Mouse (Mus musculus) embryonic facial prominence, embryonic 12.5 days (tissue): ENCODE data around the gene Frmpd1. TPM values are rescaled to one million over a fixed set of nuclear protein-coding genes. Genes with fewer than 3 reads are reported as not detected.

Experiments used
- ATAC-seq: fragments of 200-750 bp; cut with Nextera tagmentation; 2 replicates; pipeline ENCODE4 v1.8.0; 2017; ENCODE audit not compliant: insufficient number of reproducible peaks, insufficient read depth, low FRiP score, low TSS enrichment
- H3K27ac ChIP-seq: fragments of 300-500 bp; sonication (generic); 2 replicates; pipeline ENCODE4 v1.5.1; 2016; ENCODE audit warnings: mild to moderate bottlenecking
- H3K27me3 ChIP-seq: fragments of 300-500 bp; sonication (generic); 2 replicates; pipeline ENCODE4 v1.6.1; 2016; ENCODE audit warnings: mild to moderate bottlenecking, moderate library complexity
- H3K36me3 ChIP-seq: fragments of 300-500 bp; sonication (generic); 2 replicates; pipeline ENCODE4 v1.6.1; 2016; ENCODE audit warnings: mild to moderate bottlenecking
- H3K4me1 ChIP-seq: fragments of 300-500 bp; sonication (generic); 2 replicates; pipeline ENCODE4 v1.6.1; 2016
- H3K4me2 ChIP-seq: fragments of 300-500 bp; sonication (generic); replicated peaks from 2 replicates; pipeline ENCODE4 v1.6.1; 2016; ENCODE audit warnings: mild to moderate bottlenecking, moderate library complexity
- H3K4me3 ChIP-seq: fragments of 300-500 bp; sonication (generic); 2 replicates; pipeline ENCODE4 v1.5.1; 2016; ENCODE audit warnings: mild to moderate bottlenecking
- H3K9ac ChIP-seq: fragments of 300-500 bp; sonication (generic); 2 replicates; pipeline ENCODE4 v1.6.1; 2016; ENCODE audit warnings: mild to moderate bottlenecking, moderate library complexity
- H3K9me3 ChIP-seq: fragments of 300-500 bp; sonication (generic); 2 replicates; pipeline ENCODE4 v1.6.1; 2016; ENCODE audit warnings: mild to moderate bottlenecking, moderate library complexity
- WGBS: fragments of 180-500 bp; shearing (Covaris S2); methylation state at CpG from one replicate; pipeline ENCODE4 v1.1.7; 2016; 5-methylcytosine and 5-hydroxymethylcytosine counted together
- polyA plus RNA-seq: library from polyadenylated mRNA; unstranded; fragments of >200 nt; fragmentation: Nextera tagmentation; extraction: Ambion mirVana; gene quantifications from 2 replicates; pipeline ENCODE4 v1.2.1, GENCODE M21; 2016

The Frmpd1 gene
- polyA plus RNA-seq, 1 experiment from 2014 or later: 2.5 TPM

GRCm38 (mm10) chr4:45242163-45242562 is 57.5 kb downstream of the Frmpd1 start:
- Histone ChIP-seq H3K4me2 (no peak overlapping the region), H3K4me1 (no peaks in the 10 kb centered on the region), H3K27me3 (no peaks in the 10 kb centered on the region), H3K36me3 (no peaks in the 10 kb centered on the region), H3K4me3 (no peak overlapping the region), H3K27ac (no peak overlapping the region), H3K9ac (no peak overlapping the region), H3K9me3 (no peaks in the 10 kb centered on the region; the same call in 1 of the 2 replicates)
- WGBS: 76% methylated on average over 7 of the region's 7 CpGs
- ATAC-seq: no peak

DNA sequence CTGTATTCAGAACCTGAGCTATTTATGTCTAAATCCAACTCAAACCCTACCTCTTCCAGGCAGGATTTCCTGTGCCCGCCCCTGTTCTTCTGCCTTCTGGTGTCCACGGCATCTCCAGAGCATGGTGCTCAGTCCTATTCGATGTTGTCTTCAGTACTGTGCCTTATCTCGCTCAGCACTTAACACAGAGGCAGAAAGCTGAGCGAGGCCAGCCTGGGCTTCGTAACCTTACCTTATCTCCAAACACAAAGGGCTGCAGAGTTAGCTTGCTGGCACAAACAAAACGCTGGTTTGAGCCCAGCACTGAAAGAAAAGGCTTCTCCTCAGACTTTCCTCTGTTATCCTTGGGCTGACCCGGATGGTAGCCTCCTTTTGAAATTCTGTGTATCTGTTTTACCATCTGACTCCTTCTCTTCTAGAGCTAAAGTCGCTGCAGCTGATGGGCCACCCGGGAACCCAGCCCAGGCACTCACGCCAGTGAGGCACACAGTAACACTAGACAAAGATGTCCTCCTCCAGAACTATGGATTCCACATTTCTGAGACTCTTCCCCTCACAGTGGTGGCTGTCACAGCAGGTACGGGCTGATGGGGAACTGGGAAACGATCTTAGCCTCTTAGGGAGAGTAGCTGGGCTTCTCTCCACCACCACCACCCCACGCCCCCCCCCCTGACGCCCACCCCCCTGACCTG is 58.7 kb downstream of the Frmpd1 start:
- H3K4me3 ChIP-seq: no peak overlapping the region
- H3K4me2 ChIP-seq: no peak overlapping the region
- H3K36me3 ChIP-seq: no peaks in the 10 kb centered on the region
- H3K4me1 ChIP-seq: no peaks in the 10 kb centered on the region
- no peak overlapping the region for H3K9ac ChIP-seq
- H3K9me3 ChIP-seq: no peaks in the 10 kb centered on the region; the same call in 1 of the 2 replicates
- H3K27ac ChIP-seq: peak overlapping the region; percentile 17; the same call in 1 of the 2 replicates
- no peaks in the 10 kb centered on the region for H3K27me3 ChIP-seq
- 65% methylated on average over 15 of the region's 15 CpGs for WGBS
- ATAC-seq: no peak

- WGBS: 77% methylated on average over 8 of the region's 8 CpGs
- ATAC-seq: no peak
- no peaks in the 10 kb centered on the region for H3K27me3 ChIP-seq
These were observed 66.6 kb downstream of the Frmpd1 start for GRCm38 (mm10) chr4:45251265-45251664.

GRCm38 (mm10) chr4:45252861-45253262 is 68.2 kb downstream of the Frmpd1 start:
- H3K27me3 ChIP-seq: no peaks in the 10 kb centered on the region

More at GRCm38 (mm10) chr4:45251265-45251664, 66.6 kb downstream of the Frmpd1 start:
- H3K36me3 ChIP-seq: no peaks in the 10 kb centered on the region
- no peak overlapping the region for H3K4me2 ChIP-seq
- no peaks in the 10 kb centered on the region for H3K4me1 ChIP-seq
- no peak overlapping the region for H3K9ac ChIP-seq
- no peak overlapping the region for H3K4me3 ChIP-seq
- H3K9me3 ChIP-seq: no peaks in the 10 kb centered on the region; the same call in 1 of the 2 replicates
- no peak overlapping the region for H3K27ac ChIP-seq

GRCm38 (mm10) chr4:45253839-45254601 is 69.3 kb downstream of the Frmpd1 start:
- 0 out of 2 replicates have a peak, but pooled peaks have one; percentile 41 for ATAC-seq
- WGBS: 46% methylated on average over 11 of the region's 11 CpGs
- no peak overlapping the region for H3K27ac ChIP-seq
- H3K36me3 ChIP-seq: no peaks in the 10 kb centered on the region
- H3K4me1 ChIP-seq: no peaks in the 10 kb centered on the region
- no peaks in the 10 kb centered on the region for H3K27me3 ChIP-seq
- no peak overlapping the region for H3K4me2 ChIP-seq
- H3K4me3 ChIP-seq: no peak overlapping the region
- no peak overlapping the region for H3K9ac ChIP-seq
- H3K9me3 ChIP-seq: no peaks in the 10 kb centered on the region

More at GRCm38 (mm10) chr4:45252861-45253262, 68.2 kb downstream of the Frmpd1 start:
- no peaks in the 10 kb centered on the region for H3K36me3 ChIP-seq
- H3K27ac ChIP-seq: no peak overlapping the region
- H3K4me3 ChIP-seq: no peak overlapping the region
- H3K9me3 ChIP-seq: no peaks in the 10 kb centered on the region
- no peaks in the 10 kb centered on the region for H3K4me1 ChIP-seq
- no peak overlapping the region for H3K4me2 ChIP-seq
- no peak overlapping the region for H3K9ac ChIP-seq
- WGBS: 61% methylated on average over 9 of the region's 9 CpGs
- no peak for ATAC-seq

- no peaks in the 10 kb centered on the region for H3K9me3 ChIP-seq
- H3K36me3 ChIP-seq: no peaks in the 10 kb centered on the region
- H3K4me2 ChIP-seq: no peak overlapping the region
- WGBS: 66% methylated on average over 4 of the region's 4 CpGs
- H3K4me1 ChIP-seq: peaks cover 10% of the 10 kb centered on the region; the same call in 1 of the 2 replicates
- no peak overlapping the region for H3K4me3 ChIP-seq
- no peak overlapping the region for H3K27ac ChIP-seq
- ATAC-seq: no peak
- no peak overlapping the region for H3K9ac ChIP-seq
- H3K27me3 ChIP-seq: no peaks in the 10 kb centered on the region
These were observed 74.7 kb downstream of the Frmpd1 start for GRCm38 (mm10) chr4:45259232-45259832.

DNA sequence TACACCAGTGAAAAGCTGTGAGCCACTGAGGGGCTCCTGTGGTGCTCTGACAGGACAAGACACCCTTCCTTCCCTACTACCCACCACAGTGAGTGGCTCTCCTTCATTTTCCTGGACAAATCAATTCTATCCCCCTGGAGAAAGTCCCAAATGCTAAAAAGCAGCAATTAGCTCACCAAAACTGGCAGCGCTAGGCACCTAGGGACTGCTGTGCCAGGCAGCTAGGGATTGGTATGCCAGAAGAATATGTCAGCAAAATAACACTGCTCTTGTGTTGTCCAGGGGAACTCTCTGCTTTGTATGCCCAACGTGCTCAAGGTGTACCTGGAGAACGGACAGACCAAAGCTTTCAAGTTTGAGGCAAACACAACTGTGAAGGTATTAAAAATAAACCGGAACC is 76.9 kb downstream of the Frmpd1 start:
- no peak overlapping the region for H3K27ac ChIP-seq
- H3K36me3 ChIP-seq: no peaks in the 10 kb centered on the region
- 92% methylated on average over 4 of the region's 4 CpGs for WGBS
- H3K4me2 ChIP-seq: no peak overlapping the region
- no peak for ATAC-seq
- H3K4me1 ChIP-seq: peaks cover 10% of the 10 kb centered on the region; the same call in 1 of the 2 replicates
- H3K9me3 ChIP-seq: no peaks in the 10 kb centered on the region
- H3K4me3 ChIP-seq: no peak overlapping the region
- H3K27me3 ChIP-seq: no peaks in the 10 kb centered on the region
- H3K9ac ChIP-seq: no peak overlapping the region

DNA sequence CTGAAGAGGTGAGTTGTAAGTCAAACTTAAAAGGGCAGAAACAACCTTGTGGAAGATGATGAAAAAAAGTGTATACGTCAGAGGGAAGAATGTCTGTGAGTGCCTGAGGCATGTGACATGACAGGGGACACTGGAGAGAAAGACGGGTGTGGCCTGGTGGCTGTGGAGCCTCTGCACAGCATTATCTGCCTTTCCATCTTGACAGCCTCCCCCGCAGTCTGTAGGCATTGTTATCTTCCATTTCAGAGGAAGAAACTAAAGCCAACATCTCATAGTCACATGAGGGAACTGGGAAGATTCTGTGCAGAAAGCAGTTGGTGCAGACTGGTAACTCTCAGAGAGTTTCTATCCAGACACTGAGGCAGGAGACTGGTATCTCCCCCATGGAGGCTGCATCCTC is 83.2 kb downstream of the Frmpd1 start:
- peaks cover 6% of the 10 kb centered on the region; the same call in 1 of the 2 replicates for H3K4me1 ChIP-seq
- H3K9ac ChIP-seq: no peak overlapping the region
- no peaks in the 10 kb centered on the region for H3K36me3 ChIP-seq
- no peaks in the 10 kb centered on the region for H3K9me3 ChIP-seq
- no peak overlapping the region for H3K27ac ChIP-seq
- no peak for ATAC-seq
- H3K4me3 ChIP-seq: no peak overlapping the region
- 70% methylated on average over 3 of the region's 3 CpGs for WGBS
- H3K27me3 ChIP-seq: no peaks in the 10 kb centered on the region
- H3K4me2 ChIP-seq: no peak overlapping the region

GRCm38 (mm10) chr4:45271041-45271452 is 86.4 kb downstream of the Frmpd1 start:
- 70% methylated on average over 10 of the region's 10 CpGs for WGBS
- Histone ChIP-seq H3K4me2 (no peak overlapping the region), H3K9ac (no peak overlapping the region; the same call in 1 of the 2 replicates), H3K27ac (no peak overlapping the region; the same call in 1 of the 2 replicates), H3K27me3 (no peaks in the 10 kb centered on the region), H3K4me3 (no peak overlapping the region), H3K4me1 (peaks cover 6% of the 10 kb centered on the region; the same call in 1 of the 2 replicates), H3K9me3 (no peaks in the 10 kb centered on the region), H3K36me3 (no peaks in the 10 kb centered on the region)
- ATAC-seq: peak; percentile 63; the same call in 1 of the 2 replicates

- H3K27ac ChIP-seq: no peak overlapping the region
- 79% methylated on average over 8 of the region's 8 CpGs for WGBS
- no peak overlapping the region for H3K9ac ChIP-seq
- no peak for ATAC-seq
- H3K4me2 ChIP-seq: no peak overlapping the region
- H3K27me3 ChIP-seq: no peaks in the 10 kb centered on the region
- H3K4me1 ChIP-seq: peaks cover 4% of the 10 kb centered on the region; the same call in 1 of the 2 replicates
- no peaks in the 10 kb centered on the region for H3K36me3 ChIP-seq
- H3K4me3 ChIP-seq: no peak overlapping the region
- H3K9me3 ChIP-seq: no peaks in the 10 kb centered on the region
These were observed 91.1 kb downstream of the Frmpd1 start for GRCm38 (mm10) chr4:45275770-45276169.

- no peak overlapping the region for H3K9ac ChIP-seq
- peaks cover 4% of the 10 kb centered on the region; the same call in 1 of the 2 replicates for H3K27me3 ChIP-seq
- no peaks in the 10 kb centered on the region for H3K36me3 ChIP-seq
- H3K27ac ChIP-seq: no peak overlapping the region
- 59% methylated on average over 8 of the region's 8 CpGs for WGBS
- ATAC-seq: no peak
- no peaks in the 10 kb centered on the region for H3K4me1 ChIP-seq
- H3K4me2 ChIP-seq: no peak overlapping the region
- H3K9me3 ChIP-seq: no peaks in the 10 kb centered on the region
- no peak overlapping the region for H3K4me3 ChIP-seq
These were observed 94.6 kb downstream of the Frmpd1 start for GRCm38 (mm10) chr4:45279292-45279691.
